In the genomic region with DNA sequence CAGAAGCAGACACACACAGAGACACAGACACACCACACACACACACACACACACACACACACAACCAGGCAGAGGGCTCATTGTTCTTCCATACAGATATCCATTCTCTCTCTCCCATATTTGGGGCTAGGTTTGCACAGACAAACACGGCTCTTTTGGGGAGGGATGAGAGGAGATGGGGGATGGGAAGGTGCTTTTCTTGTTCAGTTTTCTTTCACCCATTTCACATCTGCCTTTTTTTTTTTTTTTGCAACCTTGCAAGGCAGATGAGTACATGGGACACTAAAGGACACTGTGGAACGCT, we compare ENCODE assay signal across 8 mouse cellular contexts. TPM values are rescaled to one million over a fixed set of nuclear protein-coding genes. Genes with fewer than 3 reads are reported as not detected.
DNase-seq lines count a peak whose midpoint lies in the region; ATAC-seq and TF ChIP-seq lines count a peak whose summit lies in the region.

No protein-coding gene starts in this region.

- TF ChIP-seq POLR2A in liver, adult 2 months (IDR thresholded peaks at IDR 0.05; ENCODE audit: extremely low read depth, insufficient read depth, low read length): no peak

- no peaks in the 10 kb centered on the region for H3K36me3 ChIP-seq in liver, adult 2 months (ENCODE audit: control insufficient read depth, insufficient read depth, low read length)
- H3K36me3 ChIP-seq in embryonic facial prominence, embryonic 11.5 days (replicated peaks; ENCODE audit: control insufficient read depth, insufficient read depth, low read depth, low read length): no peaks in the 10 kb centered on the region
- H3K36me3 ChIP-seq in hindbrain, postnatal 0 days (ENCODE audit: insufficient read depth, low read length): no peaks in the 10 kb centered on the region
- H3K36me3 ChIP-seq in neural tube, embryonic 13.5 days: no peaks in the 10 kb centered on the region

- DNase-seq in liver, adult 2 months (ENCODE audit: extremely low read depth, low read depth, low spot score): no peak
- no peak for DNase-seq in liver
- peak; percentile 28 for DNase-seq in embryonic facial prominence, embryonic 11.5 days (ENCODE audit: low spot score)
- DNase-seq in hindbrain, postnatal 0 days (ENCODE audit: low spot score): no peak
- no peak for DNase-seq in ovary, postnatal 14 days (ENCODE audit: low spot score)
- DNase-seq in ovary, postnatal 10 days (ENCODE audit: low spot score): no peak
- no peak for DNase-seq in ovary, postnatal 36 days (ENCODE audit: low spot score)

- peak overlapping the region; percentile 55 for H3K9ac ChIP-seq in liver, adult 2 months (ENCODE audit: low read depth, low read length)
- H3K9ac ChIP-seq in embryonic facial prominence, embryonic 11.5 days (replicated peaks; ENCODE audit: low read length): peak overlapping the region; percentile 46
- peak overlapping the region; percentile 99 for H3K9ac ChIP-seq in hindbrain, postnatal 0 days (replicated peaks; ENCODE audit: low read length)
- H3K9ac ChIP-seq in neural tube, embryonic 13.5 days: peak overlapping the region; percentile 100

- peak overlapping the region; percentile 65 for H3K4me2 ChIP-seq in embryonic facial prominence, embryonic 11.5 days (ENCODE audit: low read depth, low read length)
- H3K4me2 ChIP-seq in hindbrain, postnatal 0 days (ENCODE audit: low read depth, low read length): peak overlapping the region; percentile 71
- H3K4me2 ChIP-seq in neural tube, embryonic 13.5 days: peak overlapping the region; percentile 85

- no peaks in the 10 kb centered on the region for H3K9me3 ChIP-seq in embryonic facial prominence, embryonic 11.5 days (replicated peaks; ENCODE audit: control insufficient read depth, low read length)
- H3K9me3 ChIP-seq in hindbrain, postnatal 0 days (ENCODE audit: low read length): no peaks in the 10 kb centered on the region
- no peaks in the 10 kb centered on the region for H3K9me3 ChIP-seq in neural tube, embryonic 13.5 days

- 38% methylated on average over 2 of the region's 2 CpGs for WGBS in liver, adult 2 months
- WGBS in embryonic facial prominence, embryonic 11.5 days: 14% methylated on average over 2 of the region's 2 CpGs
- 6% methylated on average over 2 of the region's 2 CpGs for WGBS in hindbrain, postnatal 0 days
- WGBS in neural tube, embryonic 13.5 days: 10% methylated on average over 2 of the region's 2 CpGs

- ATAC-seq in embryonic facial prominence, embryonic 11.5 days (replicated peaks; ENCODE audit: insufficient number of reproducible peaks, low FRiP score, low TSS enrichment, low read depth): no peak
- no peak for ATAC-seq in hindbrain, postnatal 0 days
- no peak for ATAC-seq in neural tube, embryonic 13.5 days (ENCODE audit: low read depth)

- no peak overlapping the region for H3K4me3 ChIP-seq in liver, adult 2 months (ENCODE audit: insufficient read depth, low read depth, low read length)
- peak overlapping the region; percentile 100 for H3K4me3 ChIP-seq in embryonic facial prominence, embryonic 11.5 days (ENCODE audit: low read depth, low read length)
- H3K4me3 ChIP-seq in hindbrain, postnatal 0 days (ENCODE audit: low read length): peak overlapping the region; percentile 99
- H3K4me3 ChIP-seq in neural tube, embryonic 13.5 days: peak overlapping the region; percentile 100

- no peak for TF ChIP-seq CTCF in liver, adult 2 months (IDR thresholded peaks at IDR 0.05; ENCODE audit: low read depth, low read length)
- no peak for TF ChIP-seq CTCF in hindbrain, postnatal 0 days (IDR thresholded peaks at IDR 0.05; ENCODE audit: low read depth)

- peak overlapping the region; percentile 37; the same call in 1 of the 2 replicates for H3K27ac ChIP-seq in liver, adult 2 months (replicated peaks; ENCODE audit: insufficient read depth, low read depth, low read length)
- H3K27ac ChIP-seq in embryonic facial prominence, embryonic 11.5 days (replicated peaks; ENCODE audit: low read depth, low read length): peak overlapping the region; percentile 43; the same call in 1 of the 2 replicates
- H3K27ac ChIP-seq in hindbrain, postnatal 0 days: peak overlapping the region; percentile 70
- H3K27ac ChIP-seq in neural tube, embryonic 13.5 days (replicated peaks): peak overlapping the region; percentile 99

- no peaks in the 10 kb centered on the region for H3K27me3 ChIP-seq in liver, adult 2 months (ENCODE audit: control insufficient read depth, insufficient read depth, low read length)
- H3K27me3 ChIP-seq in embryonic facial prominence, embryonic 11.5 days (ENCODE audit: control insufficient read depth, insufficient read depth, low read length): no peaks in the 10 kb centered on the region
- no peaks in the 10 kb centered on the region for H3K27me3 ChIP-seq in hindbrain, postnatal 0 days (ENCODE audit: insufficient read depth, low read length)
- H3K27me3 ChIP-seq in neural tube, embryonic 13.5 days: no peaks in the 10 kb centered on the region

- peaks cover 21% of the 10 kb centered on the region; the same call in 1 of the 2 replicates for H3K79me2 ChIP-seq in liver, adult 2 months (ENCODE audit: control insufficient read depth, insufficient read depth, low read length)

- H3K4me1 ChIP-seq in liver, adult 2 months (ENCODE audit: control insufficient read depth, insufficient read depth, low read length): peaks cover 13% of the 10 kb centered on the region
- no peaks in the 10 kb centered on the region; the same call in 1 of the 2 replicates for H3K4me1 ChIP-seq in embryonic facial prominence, embryonic 11.5 days (ENCODE audit: control insufficient read depth, insufficient read depth, low read length)
- no peaks in the 10 kb centered on the region for H3K4me1 ChIP-seq in hindbrain, postnatal 0 days (ENCODE audit: insufficient read depth, low read length)
- peaks cover 59% of the 10 kb centered on the region for H3K4me1 ChIP-seq in neural tube, embryonic 13.5 days (replicated peaks)

RNA-seq across cellular contexts. Expression of a gene that starts 1.8 kb away (rescaled TPM):
- 10.0 and 10.7 TPM in 2 replicates for total RNA-seq in liver, adult 2 months (2014; rRNA removed)
- 5.8 and 8.8 TPM in 2 replicates for polyA plus RNA-seq in liver, adult 2 months (2012; rRNA removed)
- 22.9 and 28.7 TPM in 2 replicates for polyA plus RNA-seq in embryonic facial prominence, embryonic 11.5 days (2014; fragmentation: Nextera tagmentation; extraction: Ambion mirVana)
- total RNA-seq in hindbrain, postnatal 0 days (2014; rRNA removed): 31.2 and 32.9 TPM in 2 replicates
- 25.0 and 25.9 TPM in 2 replicates for polyA plus RNA-seq in hindbrain, postnatal 0 days (2015; fragmentation: Nextera tagmentation; extraction: Ambion mirVana)
- polyA plus RNA-seq in neural tube, embryonic 13.5 days (2015; fragmentation: Nextera tagmentation; extraction: Ambion mirVana): 41.2 and 50.0 TPM in 2 replicates

RNA-seq across cellular contexts. Expression of a gene that starts 46.8 kb away (rescaled TPM):
- total RNA-seq in liver, adult 2 months (2014; rRNA removed): 386 and 392 TPM in 2 replicates
- 283 and 350 TPM in 2 replicates for polyA plus RNA-seq in liver, adult 2 months (2012; rRNA removed)
- 1,873 and 2,043 TPM in 2 replicates for polyA plus RNA-seq in embryonic facial prominence, embryonic 11.5 days (2014; fragmentation: Nextera tagmentation; extraction: Ambion mirVana)
- 538 and 549 TPM in 2 replicates for total RNA-seq in hindbrain, postnatal 0 days (2014; rRNA removed)
- 1,243 and 1,257 TPM in 2 replicates for polyA plus RNA-seq in hindbrain, postnatal 0 days (2015; fragmentation: Nextera tagmentation; extraction: Ambion mirVana)
- 1,151 and 1,235 TPM in 2 replicates for polyA plus RNA-seq in neural tube, embryonic 13.5 days (2015; fragmentation: Nextera tagmentation; extraction: Ambion mirVana)

Comparison
In these comparisons a context has a peak if more than half of its experiments do, and no peak if none do; other contexts are left out.
1. H3K27ac ChIP-seq: peak in every context shown above with its lines; median percentile 99 in neural tube, embryonic 13.5 days; 70 in hindbrain, postnatal 0 days; 43 in embryonic facial prominence, embryonic 11.5 days; 37 in liver, adult 2 months.
2. H3K9ac ChIP-seq: peak in every context shown above with its lines; median percentile 100 in neural tube, embryonic 13.5 days; 99 in hindbrain, postnatal 0 days; 55 in liver, adult 2 months; 46 in embryonic facial prominence, embryonic 11.5 days.